Mouse (Mus musculus) limb, embryonic 11.5 days (tissue): ENCODE results near the gene Gls2. TPM values are rescaled to one million over a fixed set of nuclear protein-coding genes. Genes with fewer than 3 reads are reported as not detected.
A peak's percentile ranks its signal among the peaks of the same experiment; 100 is the strongest.
"Not testable (repeated sequence)": the region's sequence is repeated elsewhere in the genome, so short reads cannot be mapped to it uniquely, and the experiment has no call there.

Source experiments
- ATAC-seq: fragments of 200-750 bp; cut with Nextera tagmentation; 2 replicates; pipeline ENCODE4 v1.8.0; 2017; ENCODE audit warnings: low read depth; ENCODE audit not compliant: insufficient number of reproducible peaks, low FRiP score, low TSS enrichment
- DNase-seq: peaks from one replicate; pipeline ENCODE4 v3.0.0-alpha.2; 2015; ENCODE audit warnings: low spot score
- H3K27ac ChIP-seq: fragments of 300-500 bp; sonication (generic); replicated peaks from 2 replicates; pipeline ENCODE4 v1.5.1; 2014; ENCODE audit warnings: low read depth, mild to moderate bottlenecking, low read length
- H3K27me3 ChIP-seq: fragments of 300-500 bp; sonication (generic); 2 replicates; pipeline ENCODE4 v1.6.1; 2014; ENCODE audit warnings: mild to moderate bottlenecking, low read length, mixed read lengths; ENCODE audit not compliant: control insufficient read depth, insufficient read depth
- H3K36me3 ChIP-seq: fragments of 300-500 bp; sonication (generic); 2 replicates; pipeline ENCODE4 v1.6.1; 2014; ENCODE audit warnings: mild to moderate bottlenecking, low read length, moderate library complexity, mixed read lengths; ENCODE audit not compliant: control insufficient read depth, insufficient read depth
- H3K4me1 ChIP-seq: fragments of 300-500 bp; sonication (generic); 2 replicates; pipeline ENCODE4 v1.6.1; 2014; ENCODE audit warnings: low read length, mixed read lengths; ENCODE audit not compliant: control insufficient read depth, insufficient read depth
- H3K4me2 ChIP-seq: fragments of 300-500 bp; sonication (generic); 2 replicates; pipeline ENCODE4 v1.6.1; 2014; ENCODE audit warnings: low read depth, mild to moderate bottlenecking, moderate library complexity; ENCODE audit not compliant: severe bottlenecking
- H3K4me3 ChIP-seq: fragments of 300-500 bp; sonication (generic); 2 replicates; pipeline ENCODE4 v1.5.1; 2014; ENCODE audit warnings: low read depth, low read length
- H3K9ac ChIP-seq: fragments of 300-500 bp; sonication (generic); 2 replicates; pipeline ENCODE4 v1.6.1; 2014; ENCODE audit warnings: mild to moderate bottlenecking, low read length
- H3K9me3 ChIP-seq: fragments of 300-500 bp; sonication (generic); 2 replicates; pipeline ENCODE4 v1.6.1; 2016; ENCODE audit warnings: low read length; ENCODE audit not compliant: control insufficient read depth
- WGBS: fragments of 180-500 bp; shearing (Covaris S2); extraction: QIAGEN DNeasy Blood & Tissue Kit; methylation state at CpG from one replicate; pipeline ENCODE4 v1.1.7; 2014; 5-methylcytosine and 5-hydroxymethylcytosine counted together
- polyA plus RNA-seq: library from polyadenylated mRNA; unstranded; fragments of >200 nt; fragmentation: Nextera tagmentation; extraction: Ambion mirVana; gene quantifications from 2 replicates; pipeline ENCODE4 v1.2.1, GENCODE M21; 2014

Gene Gls2
- polyA plus RNA-seq, 1 experiment from 2014 or later, result 1.6 TPM

DNA sequence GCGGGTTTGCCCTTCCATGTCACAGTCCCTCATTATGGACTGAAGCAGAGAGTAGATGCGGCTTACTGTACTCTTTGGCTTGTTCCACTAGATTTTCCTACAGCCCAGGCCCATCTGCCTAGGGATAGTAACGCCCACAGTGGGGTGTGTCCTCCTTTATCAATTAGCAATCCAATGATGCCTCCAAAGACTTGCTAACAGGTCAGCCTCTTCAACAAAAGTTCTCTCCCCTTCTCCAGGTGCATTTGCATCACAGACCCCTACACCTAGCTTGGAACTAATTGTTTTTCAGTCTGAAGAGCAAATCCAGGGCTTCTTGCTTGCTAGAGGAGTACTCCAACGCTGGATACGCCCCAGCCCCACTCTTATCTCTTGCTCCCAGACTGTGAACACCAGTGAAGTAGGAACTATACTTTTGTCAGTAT, 7.1 kb upstream of the Gls2 start:
- H3K36me3 ChIP-seq, result no peaks in the 10 kb centered on the region
- no peaks in the 10 kb centered on the region for H3K4me1 ChIP-seq
- no peak overlapping the region for H3K4me3 ChIP-seq
- DNase-seq (no peak), ATAC-seq (no peak)
- no peaks in the 10 kb centered on the region for H3K27me3 ChIP-seq
- no peak overlapping the region for H3K4me2 ChIP-seq
- no peaks in the 10 kb centered on the region for H3K9me3 ChIP-seq
- H3K27ac ChIP-seq, result no peak overlapping the region
- WGBS, result 68% methylated on average over 5 of the region's 5 CpGs
- H3K9ac ChIP-seq, result no peak overlapping the region

DNA sequence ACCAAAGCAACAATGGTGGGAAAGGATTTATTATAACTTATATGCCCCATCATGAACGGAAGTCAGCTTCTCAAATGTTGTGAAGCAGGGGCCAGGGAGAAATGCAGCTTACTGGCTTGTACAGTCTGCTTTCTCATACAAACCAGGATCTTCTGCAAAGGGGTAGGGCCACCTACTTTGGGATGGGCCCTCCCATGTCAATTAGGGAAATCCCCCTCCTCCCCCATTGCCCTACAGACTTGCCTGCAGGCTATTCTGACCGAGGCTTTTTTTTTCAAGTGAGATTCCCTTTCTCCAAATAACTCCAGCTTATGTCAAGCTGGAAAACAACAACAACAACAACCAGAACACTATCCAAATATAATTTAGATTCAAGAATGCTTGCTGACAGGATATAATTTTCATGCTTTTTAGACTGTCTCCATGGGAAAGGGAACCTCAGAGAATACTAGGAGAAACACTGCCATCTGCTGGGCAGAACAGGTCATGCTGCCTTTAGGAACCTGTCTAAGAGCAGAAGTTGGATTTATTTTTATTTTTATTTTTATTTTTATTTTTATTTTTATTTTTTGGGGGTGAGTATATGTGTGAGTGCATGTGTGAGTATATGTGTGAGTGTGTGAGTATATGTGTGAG, 5.9 kb upstream of the Gls2 start:
- Histone ChIP-seq H3K9me3 (no peaks in the 10 kb centered on the region), H3K9ac (no peak overlapping the region), H3K4me2 (no peak overlapping the region), H3K36me3 (no peaks in the 10 kb centered on the region), H3K27ac (no peak overlapping the region), H3K4me1 (no peaks in the 10 kb centered on the region), H3K4me3 (no peak overlapping the region), H3K27me3 (no peaks in the 10 kb centered on the region)
- DNase-seq (peak; percentile 84), ATAC-seq (no peak)
- WGBS, result 42% methylated on average over 2 of the region's 2 CpGs

DNA sequence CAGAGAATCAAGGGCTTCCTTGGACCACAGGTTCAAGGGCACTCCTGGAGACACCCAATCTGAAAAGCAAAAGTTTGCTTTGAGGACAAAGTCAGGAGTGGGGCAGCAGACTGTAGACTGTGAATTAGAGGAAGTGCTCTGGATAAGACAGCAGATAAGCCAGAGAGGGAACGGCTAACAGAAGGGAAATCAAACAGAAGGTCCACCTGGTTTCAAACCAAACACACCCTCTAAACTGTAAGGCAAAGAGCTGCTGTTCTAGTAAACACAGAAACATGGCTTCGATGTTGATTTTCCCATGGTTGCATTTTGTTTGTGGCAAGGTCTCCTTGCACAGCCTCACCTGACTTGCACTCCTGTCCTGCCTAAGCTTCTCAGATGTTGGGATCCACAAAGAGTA, 2.8 kb upstream of the Gls2 start:
- no peak overlapping the region for H3K4me2 ChIP-seq
- no peak overlapping the region for H3K4me3 ChIP-seq
- no peaks in the 10 kb centered on the region; the same call in 1 of the 2 replicates for H3K9me3 ChIP-seq
- H3K9ac ChIP-seq, result no peak overlapping the region
- H3K27me3 ChIP-seq, result peaks cover 13% of the 10 kb centered on the region
- WGBS, result 62% methylated on average over 2 of the region's 2 CpGs
- ATAC-seq (no peak), DNase-seq (no peak)
- H3K36me3 ChIP-seq, result no peaks in the 10 kb centered on the region
- H3K27ac ChIP-seq, result no peak overlapping the region
- H3K4me1 ChIP-seq, result peaks cover 8% of the 10 kb centered on the region; the same call in 1 of the 2 replicates

DNA sequence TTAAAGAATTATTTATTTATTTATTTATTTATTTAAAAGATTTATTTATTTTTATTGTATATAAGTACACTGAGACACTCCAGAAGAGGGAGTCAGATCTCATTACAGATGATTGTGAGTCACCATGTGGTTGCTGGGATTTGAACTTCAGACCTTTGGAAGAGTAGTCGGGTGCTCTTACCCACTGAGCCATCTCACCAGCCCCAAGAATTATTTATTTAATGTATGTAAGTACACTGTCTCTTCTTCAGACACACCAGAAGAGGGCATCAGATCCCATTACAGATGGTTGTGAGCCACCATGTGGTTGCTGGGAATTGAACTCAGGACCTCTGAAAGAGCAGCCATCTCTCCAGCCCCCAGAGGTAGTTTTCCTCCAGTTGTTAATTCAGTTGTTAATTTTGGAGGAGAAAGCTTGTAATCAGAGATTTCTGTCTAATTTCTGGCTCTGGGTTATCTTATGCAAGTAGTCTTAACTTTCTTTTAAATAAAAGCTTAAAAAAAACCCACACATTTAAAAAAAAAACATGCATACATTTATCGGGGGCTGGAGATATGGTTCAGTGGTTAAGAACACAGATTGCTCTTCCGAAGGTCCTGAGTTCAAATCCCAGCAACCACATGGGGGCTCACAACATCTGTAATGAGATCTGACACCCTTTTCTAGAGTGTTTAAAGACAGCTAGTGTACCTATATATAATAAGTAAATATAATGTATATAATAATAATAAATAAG, 2.1 kb upstream of the Gls2 start:
- H3K27me3 ChIP-seq, result peaks cover 13% of the 10 kb centered on the region
- H3K4me2 ChIP-seq, H3K36me3 ChIP-seq, ATAC-seq, DNase-seq, H3K27ac ChIP-seq, H3K9ac ChIP-seq, H3K4me3 ChIP-seq, H3K9me3 ChIP-seq, H3K4me1 ChIP-seq: not testable (repeated sequence)
- 95% methylated on average over 3 of the region's 3 CpGs for WGBS

DNA sequence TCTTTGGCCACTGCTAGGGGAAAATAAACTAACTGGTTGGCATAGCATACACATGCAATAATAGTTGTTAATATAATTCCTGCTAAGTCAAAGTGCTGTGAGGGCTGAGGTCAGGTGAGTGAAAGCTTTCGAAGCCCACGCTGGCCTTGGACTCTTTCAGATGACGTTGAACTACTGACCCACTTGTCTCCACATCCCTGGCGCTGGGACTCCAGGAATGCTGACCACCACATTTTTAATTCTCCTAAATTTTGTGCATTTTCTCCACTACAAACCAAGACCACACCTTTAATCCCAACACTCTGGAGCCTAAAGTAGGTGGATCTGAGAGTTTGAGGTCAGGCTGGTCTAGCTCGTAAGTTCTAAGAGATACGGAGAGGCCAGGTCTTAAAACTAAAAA, 1.1 kb upstream of the Gls2 start:
- Histone ChIP-seq H3K36me3 (no peaks in the 10 kb centered on the region), H3K27ac (no peak overlapping the region), H3K4me3 (no peak overlapping the region), H3K4me2 (no peak overlapping the region), H3K9ac (no peak overlapping the region), H3K9me3 (no peaks in the 10 kb centered on the region; the same call in 1 of the 2 replicates), H3K27me3 (peaks cover 13% of the 10 kb centered on the region), H3K4me1 (peaks cover 8% of the 10 kb centered on the region; the same call in 1 of the 2 replicates)
- ATAC-seq, result no peak
- DNase-seq, result no peak
- 93% methylated on average over 6 of the region's 6 CpGs for WGBS

DNA sequence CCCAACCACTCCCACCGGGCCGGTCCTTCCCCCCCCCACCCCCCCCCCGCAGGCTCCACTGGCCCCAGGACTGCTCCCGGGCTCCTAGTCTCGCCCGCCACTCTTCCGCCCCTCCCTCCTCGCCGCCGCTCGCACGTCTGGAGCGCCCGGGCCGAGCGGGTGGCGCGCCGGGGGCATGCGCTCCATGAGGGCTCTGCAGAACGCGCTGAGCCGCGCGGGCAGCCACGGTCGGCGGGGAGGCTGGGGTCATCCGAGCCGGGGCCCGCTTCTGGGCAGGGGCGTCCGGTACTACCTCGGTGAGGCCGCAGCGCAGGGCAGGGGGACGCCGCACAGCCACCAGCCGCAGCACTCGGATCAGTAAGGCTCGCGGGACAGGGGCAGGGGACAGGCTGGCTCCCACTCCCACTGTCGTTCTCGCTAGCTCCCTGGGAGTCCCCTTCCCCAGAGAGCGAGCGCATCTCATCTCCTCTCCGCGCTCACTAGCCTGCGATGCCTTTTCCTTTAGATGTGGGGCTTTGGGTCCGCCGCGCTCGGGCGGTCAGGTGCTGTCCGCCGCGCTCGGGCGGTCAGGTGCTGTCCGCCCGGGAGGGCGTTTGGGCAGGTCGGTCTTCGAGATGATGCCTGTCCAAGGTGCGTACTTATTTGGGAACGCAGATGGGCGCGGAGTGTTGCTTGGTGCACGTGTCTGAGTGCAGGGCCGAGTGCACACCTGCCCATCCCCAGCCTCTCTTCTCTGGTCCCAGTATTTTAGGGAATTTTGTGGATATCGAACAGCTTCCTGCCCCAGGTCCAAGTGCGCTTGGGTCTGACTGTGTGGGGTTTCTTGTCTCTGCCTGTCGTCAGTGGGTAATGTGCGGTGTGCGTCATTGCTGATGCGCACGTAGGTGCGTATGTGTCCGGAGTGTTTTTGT, 549 bp downstream of the Gls2 start:
- peak; percentile 88 for ATAC-seq
- no peak for DNase-seq
- Histone ChIP-seq H3K4me2 (peak overlapping the region; percentile 96), H3K9ac (peak overlapping the region; percentile 42), H3K9me3 (no peaks in the 10 kb centered on the region; the same call in 1 of the 2 replicates), H3K4me1 (peaks cover 8% of the 10 kb centered on the region; the same call in 1 of the 2 replicates), H3K27ac (no peak overlapping the region), H3K36me3 (no peaks in the 10 kb centered on the region), H3K4me3 (peak overlapping the region; percentile 68), H3K27me3 (peaks cover 13% of the 10 kb centered on the region)
- under 1% methylated on average over 47 of the region's 79 CpGs for WGBS

DNA sequence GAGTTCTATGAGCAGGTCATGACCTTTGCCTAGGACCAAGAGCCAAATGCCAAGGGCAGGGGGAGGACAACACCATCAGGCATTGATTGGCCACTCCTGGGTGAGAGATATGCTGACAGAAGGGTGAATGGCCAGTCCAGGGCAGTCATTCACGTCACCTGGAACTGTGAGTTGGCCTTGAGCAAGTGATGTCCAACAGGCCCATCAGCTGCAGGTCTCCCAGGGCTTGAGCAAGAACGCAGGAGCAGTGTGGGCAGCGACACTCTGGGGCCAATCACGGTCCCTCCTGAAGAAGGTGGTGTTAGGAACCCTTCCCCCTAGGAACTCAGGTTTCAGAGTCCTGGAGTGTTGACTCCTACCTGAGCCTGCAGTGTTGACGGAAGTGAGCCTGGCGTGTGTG, 7.6 kb downstream of the Gls2 start:
- Histone ChIP-seq H3K36me3 (no peaks in the 10 kb centered on the region), H3K27ac (no peak overlapping the region), H3K27me3 (no peaks in the 10 kb centered on the region), H3K4me2 (no peak overlapping the region), H3K4me3 (no peak overlapping the region), H3K9ac (no peak overlapping the region), H3K9me3 (no peaks in the 10 kb centered on the region), H3K4me1 (no peaks in the 10 kb centered on the region)
- DNase-seq, result no peak
- ATAC-seq, result no peak
- WGBS, result 68% methylated on average over 6 of the region's 6 CpGs

DNA sequence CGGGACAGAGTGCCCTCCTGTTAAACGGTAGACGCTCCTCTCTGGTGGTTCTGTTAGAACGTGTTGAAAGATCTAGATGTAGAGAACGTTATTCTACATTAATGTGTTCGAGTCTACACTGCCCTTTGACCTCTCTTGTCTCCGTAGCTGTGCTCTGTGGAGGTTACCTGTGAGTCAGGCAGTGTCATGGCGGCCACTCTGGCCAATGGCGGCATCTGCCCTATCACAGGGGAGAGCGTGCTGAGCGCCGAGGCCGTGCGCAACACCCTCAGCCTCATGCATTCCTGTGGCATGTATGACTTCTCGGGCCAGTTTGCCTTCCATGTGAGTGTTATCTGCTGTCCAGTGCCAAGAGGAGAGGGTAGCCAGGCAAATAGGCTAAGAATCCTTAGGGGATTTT, 10.7 kb downstream of the Gls2 start:
- no peaks in the 10 kb centered on the region; the same call in 1 of the 2 replicates for H3K36me3 ChIP-seq
- H3K4me1 ChIP-seq, result no peaks in the 10 kb centered on the region
- ATAC-seq, result no peak
- WGBS, result 90% methylated on average over 15 of the region's 15 CpGs
- no peak overlapping the region for H3K4me2 ChIP-seq
- no peak overlapping the region for H3K27ac ChIP-seq
- H3K9me3 ChIP-seq, result no peaks in the 10 kb centered on the region
- no peaks in the 10 kb centered on the region for H3K27me3 ChIP-seq
- H3K9ac ChIP-seq, result no peak overlapping the region
- no peak for DNase-seq
- H3K4me3 ChIP-seq, result no peak overlapping the region
